Mouse (Mus musculus) left cerebral cortex, postnatal 10 days (tissue): ENCODE measurements around the gene Coq6. TPM values are rescaled to one million over a fixed set of nuclear protein-coding genes. Genes with fewer than 3 reads are reported as not detected.
"Not testable (repeated sequence)": the region's sequence is repeated elsewhere in the genome, so short reads cannot be mapped to it uniquely, and the experiment has no call there.

Source experiments
- DNase-seq, 2 experiments: peaks; one replicate each; pipeline ENCODE4 v3.0.0; 2021 to 2022; ENCODE audit warnings: low spot score in 2 of 2, mixed read lengths in 1 of 2; ENCODE audit errors: extremely low spot score in 1 of 2
- intact Hi-C: fragments of 180-260 bp; cut with DNase I; formaldehyde crosslinking; loops from one replicate; pipeline ENCODE4 v1.15.1; 2025
- total RNA-seq, 2 experiments: library from RNA; stranded (reverse); gene quantifications; 2 replicates each; pipeline ENCODE4 v1.2.3; 2021

Coq6 gene
- 10 to 100 TPM; 21.8 to 22.4 TPM for total RNA-seq

GRCm38 (mm10) chr12:84361555-84362489, at the start of gene Coq6, which contains the start of gene Fam161b:
TSS of gene Coq6 (plus strand) at chr12:84361657.
TSS of gene Fam161b (minus strand) at chr12:84361833.
- intact Hi-C loops: no loop called here
- peak; percentile 96 to 97 for DNase-seq

GRCm38 (mm10) chr12:84316006-84316405, 45.5 kb upstream of the Coq6 start:
- DNase-seq: no peak
- intact Hi-C loops: no loop called here

- DNase-seq: peak; percentile 68 to 90
- intact Hi-C loops: no loop called here
Observed at GRCm38 (mm10) chr12:84316721-84317621, 44.5 kb upstream of the Coq6 start, which contains the start of gene Zfp410. TSS of gene Zfp410 (plus strand) at chr12:84316852.

- intact Hi-C loops: no loop called here
- DNase-seq: no peak
Observed at GRCm38 (mm10) chr12:84327111-84327512, 34.3 kb upstream of the Coq6 start.

- intact Hi-C loops: no loop called here
Observed at GRCm38 (mm10) chr12:84336963-84337625, 24.4 kb upstream of the Coq6 start.

GRCm38 (mm10) chr12:84347192-84347591, 14.3 kb upstream of the Coq6 start:
- intact Hi-C loops: no loop called here
- DNase-seq: no peak

More at GRCm38 (mm10) chr12:84336963-84337625, 24.4 kb upstream of the Coq6 start:
- DNase-seq: no peak

GRCm38 (mm10) chr12:84358699-84359098, 2.8 kb upstream of the Coq6 start:
- intact Hi-C loops, DNase-seq: not testable (repeated sequence)

- intact Hi-C loops: no loop called here
- no peak for DNase-seq
Observed at GRCm38 (mm10) chr12:84362872-84363271, 1.4 kb downstream of the Coq6 start.

GRCm38 (mm10) chr12:84364291-84364690, 2.8 kb downstream of the Coq6 start:
- DNase-seq: no peak
- intact Hi-C loops: no loop called here

GRCm38 (mm10) chr12:84365137-84365536, 3.7 kb downstream of the Coq6 start:
- no peak for DNase-seq
- intact Hi-C loops: no loop called here

GRCm38 (mm10) chr12:84366971-84367370, 5.5 kb downstream of the Coq6 start:
- intact Hi-C loops: no loop called here

GRCm38 (mm10) chr12:84371647-84372046, 10.2 kb downstream of the Coq6 start:
- intact Hi-C loops: no loop called here
- DNase-seq: no peak

More at GRCm38 (mm10) chr12:84366971-84367370, 5.5 kb downstream of the Coq6 start:
- DNase-seq: no peak

GRCm38 (mm10) chr12:84373831-84374481, 12.5 kb downstream of the Coq6 start:
- no peak for DNase-seq
- intact Hi-C loops: no loop called here

- intact Hi-C loops: no loop called here
- DNase-seq: no peak
Observed at GRCm38 (mm10) chr12:84382369-84382768, 20.9 kb downstream of the Coq6 start.

GRCm38 (mm10) chr12:84384644-84385081, 23.2 kb downstream of the Coq6 start:
- DNase-seq: no peak

GRCm38 (mm10) chr12:84385408-84385807, 24.0 kb downstream of the Coq6 start:
- no peak for DNase-seq
- intact Hi-C loops: no loop called here

More at GRCm38 (mm10) chr12:84384644-84385081, 23.2 kb downstream of the Coq6 start:
- intact Hi-C loops: no loop called here

- DNase-seq: no peak
- intact Hi-C loops: no loop called here
Observed at GRCm38 (mm10) chr12:84388097-84388496, 26.6 kb downstream of the Coq6 start.

GRCm38 (mm10) chr12:84388774-84389400, 27.4 kb downstream of the Coq6 start:
- DNase-seq: no peak
- intact Hi-C loops: no loop called here
